Mouse (Mus musculus) large intestine, adult 2 months (tissue): ENCODE measurements around the gene Orm2. TPM values are rescaled to one million over a fixed set of nuclear protein-coding genes. Genes with fewer than 3 reads are reported as not detected.
"Not testable (repeated sequence)": the region's sequence is repeated elsewhere in the genome, so short reads cannot be mapped to it uniquely, and the experiment has no call there.

Experiments
- DNase-seq: peaks from one replicate; pipeline ENCODE4 v3.0.0-alpha.2; 2012; ENCODE audit warnings: low read depth, low spot score
- WGBS: fragments of 180-500 bp; shearing (Covaris S2); methylation state at CpG from one replicate; pipeline ENCODE4 v1.1.7; 2018; 5-methylcytosine and 5-hydroxymethylcytosine counted together
- polyA plus RNA-seq: library from polyadenylated mRNA; depleted of rRNA; stranded (reverse); fragments of >200 nt; gene quantifications from 2 replicates; pipeline ENCODE4 v1.2.3, GENCODE M21; 2012; rRNA removed

Gene Orm2
- polyA plus RNA-seq = 0.15 and 0.21 TPM in 2 replicates

GRCm38 (mm10) chr4:63362150-63362549 is at the start of gene Orm2:
Gene Orm2, plus strand, starts transcription at chr4:63362449.
- DNase-seq = no peak
- 76% methylated on average over 5 of the region's 5 CpGs for WGBS

- 74% methylated on average over 5 of the region's 5 CpGs for WGBS
- DNase-seq = no peak
Observed at GRCm38 (mm10) chr4:63314063-63314462, 48.2 kb upstream of the Orm2 start.

- DNase-seq = no peak
- 62% methylated on average over 9 of the region's 9 CpGs for WGBS
Observed at GRCm38 (mm10) chr4:63316076-63316746, 46.0 kb upstream of the Orm2 start.

GRCm38 (mm10) chr4:63319566-63319965 is 42.7 kb upstream of the Orm2 start:
- not testable (repeated sequence) for DNase-seq
- 28% methylated on average over 3 of the region's 3 CpGs for WGBS

GRCm38 (mm10) chr4:63323275-63323815 is 38.9 kb upstream of the Orm2 start:
- WGBS = 62% methylated on average over 8 of the region's 8 CpGs
- DNase-seq = no peak

GRCm38 (mm10) chr4:63333403-63333802 is 28.8 kb upstream of the Orm2 start:
- no peak for DNase-seq
- 93% methylated on average over 4 of the region's 4 CpGs for WGBS

- DNase-seq = no peak
Observed at GRCm38 (mm10) chr4:63338414-63339076, 23.7 kb upstream of the Orm2 start.

GRCm38 (mm10) chr4:63342491-63342890 is 19.8 kb upstream of the Orm2 start:
- WGBS = 50% methylated on average over 4 of the region's 4 CpGs
- DNase-seq = no peak

More at GRCm38 (mm10) chr4:63338414-63339076, 23.7 kb upstream of the Orm2 start:
- WGBS = 55% methylated on average over 3 of the region's 3 CpGs

GRCm38 (mm10) chr4:63343608-63344007 is 18.6 kb upstream of the Orm2 start:
- WGBS = 71% methylated on average over 3 of the region's 3 CpGs
- no peak for DNase-seq

- no peak for DNase-seq
- 67% methylated on average over 8 of the region's 8 CpGs for WGBS
Observed at GRCm38 (mm10) chr4:63344295-63344694, 18.0 kb upstream of the Orm2 start, which contains the start of gene Orm1. Gene Orm1, plus strand, starts transcription at chr4:63344560.

GRCm38 (mm10) chr4:63345261-63345660 is 17.0 kb upstream of the Orm2 start:
- no peak for DNase-seq

GRCm38 (mm10) chr4:63346659-63347058 is 15.6 kb upstream of the Orm2 start:
- DNase-seq = no peak
- WGBS = 85% methylated on average over 4 of the region's 4 CpGs

- WGBS = 71% methylated on average over 6 of the region's 6 CpGs
Observed at GRCm38 (mm10) chr4:63348524-63348923, 13.7 kb upstream of the Orm2 start.

GRCm38 (mm10) chr4:63355877-63356665 is 6.2 kb upstream of the Orm2 start, which contains the start of gene Orm3:
Gene Orm3, plus strand, starts transcription at chr4:63356162.
- DNase-seq = no peak
- WGBS = 61% methylated on average over 4 of the region's 4 CpGs

More at GRCm38 (mm10) chr4:63348524-63348923, 13.7 kb upstream of the Orm2 start:
- DNase-seq = no peak

GRCm38 (mm10) chr4:63356981-63357570 is 5.2 kb upstream of the Orm2 start:
- DNase-seq = no peak
- 68% methylated on average over 2 of the region's 2 CpGs for WGBS

- 73% methylated on average over 6 of the region's 6 CpGs for WGBS
Observed at GRCm38 (mm10) chr4:63359861-63360260, 2.4 kb upstream of the Orm2 start.

GRCm38 (mm10) chr4:63368577-63368976 is 6.3 kb downstream of the Orm2 start:
- WGBS = 18% methylated on average over 4 of the region's 4 CpGs
- DNase-seq = peak; percentile 36

More at GRCm38 (mm10) chr4:63359861-63360260, 2.4 kb upstream of the Orm2 start:
- no peak for DNase-seq

- WGBS = 67% methylated on average over 7 of the region's 7 CpGs
- DNase-seq = no peak
Observed at GRCm38 (mm10) chr4:63370897-63371296, 8.6 kb downstream of the Orm2 start.

GRCm38 (mm10) chr4:63371890-63372289 is 9.6 kb downstream of the Orm2 start:
- DNase-seq = no peak
- 68% methylated on average over 3 of the region's 3 CpGs for WGBS

- no peak for DNase-seq
- WGBS = 86% methylated on average over 8 of the region's 8 CpGs
Observed at GRCm38 (mm10) chr4:63373404-63373803, 11.2 kb downstream of the Orm2 start.
